Mouse (Mus musculus): ENCODE results near the gene Smr3a. TPM values are rescaled to one million over a fixed set of nuclear protein-coding genes. Genes with fewer than 3 reads are reported as not detected.

The Smr3a gene
- total RNA-seq (2021), result not detected
- long read RNA-seq, experiment 1, result 0 reads
- long read RNA-seq, experiment 2, result 0 reads

- intact Hi-C loops (cut with DNase I), result no loop called here
- no peak for TF ChIP-seq CTCF (IDR thresholded peaks at IDR 0.05)
- H3K27ac ChIP-seq, result no peak within 1 kb of the TSS
- DNase-seq, result no peak
- H3K4me3 ChIP-seq, result no peak within 1 kb of the TSS
These were observed at the start of gene Smr3a for GRCm38 (mm10) chr5:88002249-88002648. Smr3a (plus strand) TSS chr5:88002549.

GRCm38 (mm10) chr5:87969201-87969600 is 33.1 kb upstream of the Smr3a start, which contains the start of the genes 2310003L06Rik and Gm28434:
2310003L06Rik (plus strand) TSS chr5:87969459.
Gm28434 (plus strand) TSS chr5:87969517.
- H3K27ac ChIP-seq, result no peak within 1 kb of the TSS
- no peak for DNase-seq
- no peak within 1 kb of the TSS for H3K4me3 ChIP-seq
- no peak for TF ChIP-seq CTCF (IDR thresholded peaks at IDR 0.05)
- intact Hi-C loops (cut with DNase I), result no loop called here

- intact Hi-C loops (cut with DNase I), result no loop called here
These were observed 23.2 kb upstream of the Smr3a start, which contains the start of gene Cabs1 for GRCm38 (mm10) chr5:87979139-87979538. Cabs1 (plus strand) TSS chr5:87979439.

GRCm38 (mm10) chr5:87982468-87983214 is 19.7 kb upstream of the Smr3a start:
- Histone ChIP-seq H3K4me3 (no peak overlapping the region), H3K27ac (no peak overlapping the region)
- intact Hi-C loops (cut with DNase I), result no loop called here
- DNase-seq, result no peak
- no peak for TF ChIP-seq CTCF (IDR thresholded peaks at IDR 0.05)

More at GRCm38 (mm10) chr5:87979139-87979538, 23.2 kb upstream of the Smr3a start, which contains the start of gene Cabs1:
- TF ChIP-seq CTCF (IDR thresholded peaks at IDR 0.05), result no peak
- no peak for DNase-seq
- Histone ChIP-seq H3K27ac (no peak within 1 kb of the TSS), H3K4me3 (no peak within 1 kb of the TSS)

GRCm38 (mm10) chr5:88005241-88005640 is 2.9 kb downstream of the Smr3a start:
- H3K4me3 ChIP-seq, result no peak overlapping the region
- intact Hi-C loops (cut with DNase I), result no loop called here
- no peak for TF ChIP-seq CTCF (IDR thresholded peaks at IDR 0.05)
- no peak overlapping the region for H3K27ac ChIP-seq
- no peak for DNase-seq

Other genes with a start within 250 kb of the Smr3a start
- gene Csn1s2a, start 228.0 kb upstream of the Smr3a start, total RNA-seq (2021), result not detected
- gene Csn1s2b, start 194.5 kb upstream of the Smr3a start, total RNA-seq (2021), result not detected
- gene Prr27, start 176.9 kb upstream of the Smr3a start, total RNA-seq (2021), result not detected
- gene Odam, start 117.5 kb upstream of the Smr3a start, total RNA-seq (2021), result not detected
- gene Csn3, start 77.0 kb upstream of the Smr3a start, total RNA-seq (2021), result not detected
- gene 2310003L06Rik, start 33.1 kb upstream of the Smr3a start, total RNA-seq (2021), result not detected
- not detected for gene Gm28434, start 33.0 kb upstream of the Smr3a start, total RNA-seq (2021)
- not detected for gene Cabs1, start 23.1 kb upstream of the Smr3a start, total RNA-seq (2021)
- not detected for gene Smr2, start 84.0 kb downstream of the Smr3a start, total RNA-seq (2021)
- gene Gm11116, start 109.0 kb downstream of the Smr3a start, total RNA-seq (2021), result not detected
- gene Gm11115, start 151.6 kb downstream of the Smr3a start, total RNA-seq (2021), result not detected